ENCODE assay signal across 9 mouse cellular contexts in the genomic region with DNA sequence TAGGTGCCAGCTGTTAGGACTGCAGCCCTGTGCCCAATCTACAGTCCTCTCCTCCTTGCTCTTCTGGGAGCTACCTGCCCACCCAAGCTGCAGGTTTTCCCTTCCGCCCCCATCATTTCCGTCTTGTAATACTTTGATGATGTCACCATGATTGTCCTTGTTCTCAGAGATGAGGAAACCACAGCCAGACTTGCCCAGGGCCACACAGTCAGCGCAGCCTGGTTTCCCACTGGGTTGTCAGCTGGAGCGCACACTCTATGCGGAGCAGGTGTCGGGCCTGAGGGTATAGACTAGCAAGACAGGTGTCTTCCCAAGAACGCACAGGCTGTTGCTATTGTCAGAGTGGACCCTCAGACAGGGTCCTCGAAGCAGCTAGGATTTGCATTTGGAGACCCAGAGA. TPM values are rescaled to one million over a fixed set of nuclear protein-coding genes. Genes with fewer than 3 reads are reported as not detected.
DNase-seq lines count a peak whose midpoint lies in the region; ATAC-seq and TF ChIP-seq lines count a peak whose summit lies in the region.
"Had no signal": no experiment of that assay in that cellular context is flagged by ENCODE, and none has a peak within 500 bp of the region (broad histone marks: within the 10 kb centered on the region; RNA-seq: fewer than 3 reads in every experiment).

No protein-coding gene starts in this region.

- ATAC-seq in heart, embryonic 11.5 days (replicated peaks; ENCODE audit: insufficient number of reproducible peaks, low FRiP score, low TSS enrichment): no peak
- ATAC-seq in forebrain, postnatal 0 days: no peak
- ATAC-seq in granulocyte monocyte progenitor cell, adult 5-6 weeks (replicated peaks; ENCODE audit: poor library complexity, severe bottlenecking): no peak

- no peak overlapping the region for H3K4me2 ChIP-seq in heart, embryonic 11.5 days
- no peak overlapping the region for H3K4me2 ChIP-seq in forebrain, postnatal 0 days (ENCODE audit: low read depth)

- intact Hi-C loops in heart, postnatal 10 days (cut with DNase I): no loop called here

- TF ChIP-seq CTCF in forebrain, postnatal 0 days (IDR thresholded peaks at IDR 0.05; ENCODE audit: low read depth): no peak

- H3K9me3 ChIP-seq in heart, embryonic 11.5 days (replicated peaks; ENCODE audit: control insufficient read depth, low read length): no peaks in the 10 kb centered on the region
- H3K9me3 ChIP-seq in forebrain, postnatal 0 days (ENCODE audit: low read length): no peaks in the 10 kb centered on the region

- H3K27ac ChIP-seq in heart, embryonic 11.5 days (ENCODE audit: low read depth, low read length): peak overlapping the region; percentile 84; the same call in 1 of the 2 replicates
- H3K27ac ChIP-seq in forebrain, postnatal 0 days (ENCODE audit: low read depth, low read length): 0 out of 2 replicates have a peak overlapping the region, but pooled peaks have one; percentile 29

- no peaks in the 10 kb centered on the region for H3K27me3 ChIP-seq in heart, embryonic 11.5 days (ENCODE audit: control insufficient read depth, insufficient read depth, low read length)
- H3K27me3 ChIP-seq in forebrain, postnatal 0 days (ENCODE audit: insufficient read depth, low read length): no peaks in the 10 kb centered on the region

- no peak overlapping the region; the same call in 1 of the 2 replicates for H3K9ac ChIP-seq in heart, embryonic 11.5 days (ENCODE audit: low read depth, low read length)
- H3K9ac ChIP-seq in forebrain, postnatal 0 days: no peak overlapping the region

- peaks cover 40% of the 10 kb centered on the region for H3K4me1 ChIP-seq in heart, embryonic 11.5 days (ENCODE audit: control insufficient read depth, insufficient read depth, low read length)
- peaks cover 17% of the 10 kb centered on the region for H3K4me1 ChIP-seq in forebrain, postnatal 0 days (ENCODE audit: insufficient read depth)

- no peaks in the 10 kb centered on the region for H3K36me3 ChIP-seq in heart, embryonic 11.5 days (ENCODE audit: control insufficient read depth, insufficient read depth, low read length)
- H3K36me3 ChIP-seq in forebrain, postnatal 0 days (ENCODE audit: insufficient read depth): no peaks in the 10 kb centered on the region

- H3K4me3 ChIP-seq in heart, embryonic 11.5 days (ENCODE audit: low read depth, low read length): no peak overlapping the region
- no peak overlapping the region for H3K4me3 ChIP-seq in forebrain, postnatal 0 days (ENCODE audit: low read depth, low read length)

- WGBS in heart, embryonic 11.5 days (ENCODE audit: insufficient replicate concordance): 88% methylated on average over 8 of the region's 8 CpGs
- 89% methylated on average over 8 of the region's 8 CpGs for WGBS in forebrain, postnatal 0 days

- no peak for DNase-seq in heart, postnatal 10 days
- DNase-seq in retina, postnatal 1 day: peak; percentile 50
- no peak for DNase-seq in retina, embryonic 14.5 days (ENCODE audit: low spot score)
- no peak for DNase-seq in forebrain, postnatal 0 days
- no peak for DNase-seq in lung, postnatal 25 days (ENCODE audit: low spot score)
- no peak for DNase-seq in spleen, postnatal 4 days (ENCODE audit: low spot score in 2 of 2)
- DNase-seq: kidney, postnatal 14 days had no signal

RNA-seq across cellular contexts. Expression of a gene that starts 28.9 kb away (rescaled TPM):
- polyA plus RNA-seq in heart, embryonic 11.5 days (2014; fragmentation: Nextera tagmentation; extraction: Ambion mirVana): 135 and 149 TPM in 2 replicates
- 10 to 100 TPM; 69.6 to 78.9 TPM for total RNA-seq in heart, postnatal 10 days (2021)
- 38.4 and 48.4 TPM in 2 replicates for total RNA-seq in forebrain, postnatal 0 days (2014; rRNA removed)
- polyA plus RNA-seq in forebrain, postnatal 0 days (2015; fragmentation: Nextera tagmentation; extraction: Ambion mirVana): 103 and 104 TPM in 2 replicates
- total RNA-seq in granulocyte monocyte progenitor cell, adult 5-6 weeks (2014; fragmentation: Nextera tagmentation): 149 TPM in 2 replicates
- 98.5 and 104 TPM in 2 replicates for total RNA-seq in granulocyte monocyte progenitor cell, adult 5-6 weeks (2017)

RNA-seq across cellular contexts. Expression of a gene that starts 31.2 kb away (rescaled TPM):
- 1.4 and 1.6 TPM in 2 replicates for polyA plus RNA-seq in heart, embryonic 11.5 days (2014; fragmentation: Nextera tagmentation; extraction: Ambion mirVana)
- total RNA-seq in heart, postnatal 10 days (2021): 1 to 10 TPM; 8.3 to 8.7 TPM
- total RNA-seq in forebrain, postnatal 0 days (2014; rRNA removed): 6.1 and 17.6 TPM in 2 replicates
- 1.1 and 2.0 TPM in 2 replicates for polyA plus RNA-seq in forebrain, postnatal 0 days (2015; fragmentation: Nextera tagmentation; extraction: Ambion mirVana)
- total RNA-seq in granulocyte monocyte progenitor cell, adult 5-6 weeks (2014; fragmentation: Nextera tagmentation): 37.5 and 49.2 TPM in 2 replicates
- 11.0 and 13.9 TPM in 2 replicates for total RNA-seq in granulocyte monocyte progenitor cell, adult 5-6 weeks (2017)

RNA-seq across cellular contexts. Expression of a gene that starts 56.5 kb away (rescaled TPM):
- 3,236 and 3,494 TPM in 2 replicates for polyA plus RNA-seq in heart, embryonic 11.5 days (2014; fragmentation: Nextera tagmentation; extraction: Ambion mirVana)
- total RNA-seq in heart, postnatal 10 days (2021): over 10,000 TPM; 11,120 to 11,825 TPM
- total RNA-seq in forebrain, postnatal 0 days (2014; rRNA removed): 0.69 and 0.76 TPM in 2 replicates
- 0.99 and 1.1 TPM in 2 replicates for polyA plus RNA-seq in forebrain, postnatal 0 days (2015; fragmentation: Nextera tagmentation; extraction: Ambion mirVana)
- not detected in 2 replicates for total RNA-seq in granulocyte monocyte progenitor cell, adult 5-6 weeks (2014; fragmentation: Nextera tagmentation)
- not detected in 2 replicates for total RNA-seq in granulocyte monocyte progenitor cell, adult 5-6 weeks (2017)

Comparison
In these comparisons a context has a peak if more than half of its experiments do, and no peak if none do; other contexts are left out.
1. RNA of a gene that starts 56.5 kb away (total RNA-seq): 11,120 to 11,825 TPM in heart, postnatal 10 days; 0.69 to 0.76 TPM in forebrain, postnatal 0 days and not detected in granulocyte monocyte progenitor cell, adult 5-6 weeks; every median in the first group is over 1,000 times any median in the second.